Mouse (Mus musculus) forebrain, embryonic 10.5 days (tissue): Measurements from ENCODE around the gene Fen1. TPM values are rescaled to one million over a fixed set of nuclear protein-coding genes. Genes with fewer than 3 reads are reported as not detected.

ENCODE experiments used
- DNase-seq: peaks from one replicate; pipeline ENCODE4 v3.0.0-alpha.2; 2017; ENCODE audit warnings: low spot score; ENCODE audit errors: extremely low spot score
- H3K27ac ChIP-seq: fragments of 300-500 bp; sonication (generic); 2 replicates; pipeline ENCODE4 v1.5.1; 2016; ENCODE audit warnings: mild to moderate bottlenecking
- H3K27me3 ChIP-seq: fragments of 300-500 bp; sonication (generic); 2 replicates; pipeline ENCODE4 v1.6.1; 2016; ENCODE audit warnings: mild to moderate bottlenecking; ENCODE audit not compliant: poor library complexity, severe bottlenecking
- H3K36me3 ChIP-seq: fragments of 300-500 bp; sonication (generic); replicated peaks from 2 replicates; pipeline ENCODE4 v1.6.1; 2016; ENCODE audit warnings: mild to moderate bottlenecking, moderate library complexity
- H3K4me1 ChIP-seq: fragments of 300-500 bp; sonication (generic); 2 replicates; pipeline ENCODE4 v1.6.1; 2016
- H3K4me3 ChIP-seq: fragments of 300-500 bp; sonication (generic); 2 replicates; pipeline ENCODE4 v1.5.1; 2016; ENCODE audit warnings: mild to moderate bottlenecking, moderate library complexity
- H3K9me3 ChIP-seq: fragments of 300-500 bp; sonication (generic); 2 replicates; pipeline ENCODE4 v1.6.1; 2016; ENCODE audit warnings: mild to moderate bottlenecking, moderate library complexity
- WGBS: fragments of 180-500 bp; shearing (Covaris S2); methylation state at CpG from one replicate; pipeline ENCODE4 v1.1.7; 2016; 5-methylcytosine and 5-hydroxymethylcytosine counted together
- polyA plus RNA-seq: library from polyadenylated mRNA; unstranded; fragments of >200 nt; fragmentation: Nextera tagmentation; extraction: Ambion mirVana; gene quantifications from 2 replicates; pipeline ENCODE4 v1.2.1, GENCODE M21; 2016

Gene Fen1
- 215 and 218 TPM in 2 replicates for polyA plus RNA-seq

- Histone ChIP-seq H3K27ac (peak within 1 kb of the TSS; percentile 98), H3K36me3 (peaks cover 64% of the 10 kb centered on the region)
- WGBS, result under 1% methylated on average over 40 of the region's 40 CpGs
Measured at GRCm38 (mm10) chr19:10203848-10204615, at the start of gene Fen1, which contains the start of gene Tmem258. Fen1 (minus strand) TSS chr19:10204169. Tmem258 (plus strand) TSS chr19:10204014.

GRCm38 (mm10) chr19:10248128-10248527 is 44.2 kb upstream of the Fen1 start:
- Histone ChIP-seq H3K4me1 (peaks cover 34% of the 10 kb centered on the region), H3K36me3 (0 out of 2 replicates have a peak, but pooled peaks cover 2% of the 10 kb centered on the region), H3K27me3 (peaks cover 4% of the 10 kb centered on the region; the same call in 1 of the 2 replicates), H3K4me3 (no peak overlapping the region), H3K27ac (peak overlapping the region; percentile 64; the same call in 1 of the 2 replicates), H3K9me3 (no peaks in the 10 kb centered on the region)
- 56% methylated on average over 20 of the region's 20 CpGs for WGBS
- no peak for DNase-seq

More at GRCm38 (mm10) chr19:10203848-10204615, at the start of gene Fen1, which contains the start of gene Tmem258:
- H3K4me3 ChIP-seq, result peak within 1 kb of the TSS; percentile 98
- no peaks in the 10 kb centered on the region for H3K9me3 ChIP-seq
- H3K27me3 ChIP-seq, result no peaks in the 10 kb centered on the region
- peaks cover 17% of the 10 kb centered on the region for H3K4me1 ChIP-seq
- DNase-seq, result peak; percentile 93

GRCm38 (mm10) chr19:10247165-10247564 is 43.2 kb upstream of the Fen1 start:
- no peak for DNase-seq
- Histone ChIP-seq H3K27ac (peak overlapping the region; percentile 64), H3K4me1 (peaks cover 41% of the 10 kb centered on the region), H3K27me3 (peaks cover 4% of the 10 kb centered on the region; the same call in 1 of the 2 replicates), H3K9me3 (no peaks in the 10 kb centered on the region), H3K4me3 (no peak overlapping the region), H3K36me3 (0 out of 2 replicates have a peak, but pooled peaks cover 2% of the 10 kb centered on the region)
- 43% methylated on average over 6 of the region's 6 CpGs for WGBS

- Histone ChIP-seq H3K27me3 (peaks cover 17% of the 10 kb centered on the region), H3K36me3 (0 out of 2 replicates have a peak, but pooled peaks cover 2% of the 10 kb centered on the region), H3K4me3 (no peak overlapping the region), H3K27ac (no peak overlapping the region), H3K4me1 (peaks cover 56% of the 10 kb centered on the region), H3K9me3 (no peaks in the 10 kb centered on the region)
- WGBS, result 21% methylated on average over 3 of the region's 3 CpGs
- DNase-seq, result no peak
Measured at GRCm38 (mm10) chr19:10244183-10244582, 40.2 kb upstream of the Fen1 start.

- Histone ChIP-seq H3K4me3 (peak overlapping the region; percentile 7; the same call in 1 of the 2 replicates), H3K27me3 (peaks cover 28% of the 10 kb centered on the region), H3K27ac (peak overlapping the region; percentile 71), H3K4me1 (peaks cover 54% of the 10 kb centered on the region), H3K9me3 (no peaks in the 10 kb centered on the region), H3K36me3 (no peaks in the 10 kb centered on the region)
- 2% methylated on average over 8 of the region's 8 CpGs for WGBS
- peak; percentile 27 for DNase-seq
Measured at GRCm38 (mm10) chr19:10242916-10243315, 38.9 kb upstream of the Fen1 start.

- no peaks in the 10 kb centered on the region for H3K9me3 ChIP-seq
- no peaks in the 10 kb centered on the region for H3K36me3 ChIP-seq
- H3K27me3 ChIP-seq, result peaks cover 30% of the 10 kb centered on the region
- H3K27ac ChIP-seq, result peak within 1 kb of the TSS; percentile 84
- WGBS, result 7% methylated on average over 39 of the region's 43 CpGs
- peak; percentile 81 for DNase-seq
- peak within 1 kb of the TSS; percentile 61 for H3K4me3 ChIP-seq
- peaks cover 35% of the 10 kb centered on the region for H3K4me1 ChIP-seq
Measured at GRCm38 (mm10) chr19:10240654-10241305, 36.8 kb upstream of the Fen1 start, which contains the start of gene Myrf. Myrf (minus strand) TSS chr19:10240748.

- H3K4me3 ChIP-seq, result peak overlapping the region; percentile 61
- no peak for DNase-seq
- no peaks in the 10 kb centered on the region for H3K9me3 ChIP-seq
- peaks cover 35% of the 10 kb centered on the region for H3K4me1 ChIP-seq
- H3K27ac ChIP-seq, result peak overlapping the region; percentile 84
- WGBS, result 5% methylated on average over 26 of the region's 26 CpGs
- H3K36me3 ChIP-seq, result no peaks in the 10 kb centered on the region
- peaks cover 30% of the 10 kb centered on the region for H3K27me3 ChIP-seq
Measured at GRCm38 (mm10) chr19:10239975-10240653, 36.1 kb upstream of the Fen1 start.

- Histone ChIP-seq H3K36me3 (no peaks in the 10 kb centered on the region), H3K4me3 (peak overlapping the region; percentile 61), H3K27me3 (peaks cover 30% of the 10 kb centered on the region), H3K4me1 (peaks cover 35% of the 10 kb centered on the region), H3K9me3 (no peaks in the 10 kb centered on the region), H3K27ac (no peak overlapping the region)
- no peak for DNase-seq
- WGBS, result 45% methylated on average over 2 of the region's 2 CpGs
Measured at GRCm38 (mm10) chr19:10239419-10239818, 35.5 kb upstream of the Fen1 start.

GRCm38 (mm10) chr19:10238477-10238876 is 34.5 kb upstream of the Fen1 start:
- H3K4me1 ChIP-seq, result peaks cover 29% of the 10 kb centered on the region
- WGBS, result 63% methylated on average over 3 of the region's 3 CpGs
- H3K27ac ChIP-seq, result no peak overlapping the region
- DNase-seq, result no peak
- H3K27me3 ChIP-seq, result peaks cover 30% of the 10 kb centered on the region
- no peaks in the 10 kb centered on the region for H3K9me3 ChIP-seq
- no peak overlapping the region for H3K4me3 ChIP-seq
- no peaks in the 10 kb centered on the region for H3K36me3 ChIP-seq

- Histone ChIP-seq H3K27ac (no peak overlapping the region), H3K4me1 (peaks cover 41% of the 10 kb centered on the region), H3K9me3 (no peaks in the 10 kb centered on the region), H3K4me3 (no peak overlapping the region), H3K27me3 (peaks cover 53% of the 10 kb centered on the region), H3K36me3 (no peaks in the 10 kb centered on the region)
- no peak for DNase-seq
- 86% methylated on average over 9 of the region's 9 CpGs for WGBS
Measured at GRCm38 (mm10) chr19:10235784-10236565, 32.0 kb upstream of the Fen1 start.

- Histone ChIP-seq H3K27ac (peak overlapping the region; percentile 49; the same call in 1 of the 2 replicates), H3K9me3 (no peaks in the 10 kb centered on the region), H3K36me3 (no peaks in the 10 kb centered on the region), H3K4me3 (no peak overlapping the region), H3K27me3 (peaks cover 46% of the 10 kb centered on the region), H3K4me1 (peaks cover 44% of the 10 kb centered on the region)
- no peak for DNase-seq
- 33% methylated on average over 9 of the region's 9 CpGs for WGBS
Measured at GRCm38 (mm10) chr19:10232327-10233017, 28.5 kb upstream of the Fen1 start.
